Mouse (Mus musculus): ENCODE data around the gene Arhgap27. TPM values are rescaled to one million over a fixed set of nuclear protein-coding genes. Genes with fewer than 3 reads are reported as not detected.

The Arhgap27 gene
- total and polyA plus RNA-seq, 3 experiments: 11.8 to 30.9 (median 26.1) TPM

- no peaks in the 10 kb centered on the region for H3K9me3 ChIP-seq (replicated peaks; ENCODE audit: low read length)
- H3K4me3 ChIP-seq (replicated peaks in 1 of 3; ENCODE audit: low read depth in 2 of 3, low read length in 2 of 3, poor library complexity in 1 of 3): no peak overlapping the region
- DNase-seq (ENCODE audit: extremely low read depth): peak; percentile 87
- peak overlapping the region; percentile 15; the same call in 1 of the 2 replicates for H3K9ac ChIP-seq (ENCODE audit: insufficient read depth, low read depth)
- in situ Hi-C loops (cut with MboI; ENCODE audit: low pct_ligation_motif_present, low pct_unique_long_range_greater_than_20kb, low sequenced_read_pairs) (no loop called here), dilution Hi-C loops (cut with MboI; ENCODE audit: extremely low pct_ligation_motif_present, extremely low pct_unique_long_range_greater_than_20kb, low sequenced_read_pairs) (no loop called here)
- H3K4me2 ChIP-seq (ENCODE audit: insufficient read depth, low read depth, poor library complexity, severe bottlenecking): peak overlapping the region; percentile 59
- TF ChIP-seq HCFC1 (IDR thresholded peaks at IDR 0.05; ENCODE audit: low read depth, low read length) (peak; percentile 52), USF1 (IDR thresholded peaks at IDR 0.05; ENCODE audit: low read depth, low read length) (no peak), TBP (conservative IDR thresholded peaks at IDR 0.05; ENCODE audit: low read depth, low read length) (0 out of 2 replicates have a peak, but pooled peaks have one; percentile 35), MYC (IDR thresholded peaks at IDR 0.05; ENCODE audit: low read depth, low read length) (peak; percentile 88), TCF12 (IDR thresholded peaks at IDR 0.05; ENCODE audit: low read depth, low read length) (peak; percentile 56), E2F4 (IDR thresholded peaks at IDR 0.05; ENCODE audit: insufficient replicate concordance, low read depth, low read length) (peak; percentile 70; the same call in 1 of the 2 replicates), CHD2 (IDR thresholded peaks at IDR 0.05; ENCODE audit: low read length) (peak; percentile 93), JUND (conservative IDR thresholded peaks at IDR 0.05; ENCODE audit: low read depth, low read length) (peak; percentile 66), UBTF (IDR thresholded peaks at IDR 0.05; ENCODE audit: low read depth, low read length) (no peak), POLR2A (IDR thresholded peaks at IDR 0.05; ENCODE audit: low read depth, low read length) (peak; percentile 37; the same call in 1 of the 2 replicates), MAZ (IDR thresholded peaks at IDR 0.05; ENCODE audit: low read depth, low read length) (0 out of 2 replicates have a peak, but pooled peaks have one; percentile 5), MAFK (IDR thresholded peaks at IDR 0.05; ENCODE audit: insufficient replicate concordance, low read length) (peak; percentile 44; the same call in 1 of the 2 replicates), MAX (IDR thresholded peaks at IDR 0.05; ENCODE audit: low read length) (peak; percentile 88), POLR2AphosphoS2 (IDR thresholded peaks at IDR 0.05; ENCODE audit: low read depth, low read length) (no peak), ZKSCAN1 (IDR thresholded peaks at IDR 0.05; ENCODE audit: borderline replicate concordance, low read depth, low read length) (no peak), MXI1 (IDR thresholded peaks at IDR 0.05; ENCODE audit: low read depth, low read length) (peak; percentile 58; the same call in 1 of the 2 replicates), NRF1 (IDR thresholded peaks at IDR 0.05; ENCODE audit: low read depth, low read length) (0 out of 2 replicates have a peak, but pooled peaks have one; percentile 22), CTCF (conservative IDR thresholded peaks at IDR 0.05 in 1 of 2, IDR thresholded peaks at IDR 0.05 in 1 of 2; ENCODE audit: low read depth in 2 of 2, low read length in 2 of 2) (peak in 1 of 2 experiments; percentile 43; a peak in 2 of 4 replicates), ELF1 (IDR thresholded peaks at IDR 0.05; ENCODE audit: low read depth, low read length) (peak; percentile 86), EP300 (IDR thresholded peaks at IDR 0.05; ENCODE audit: low read length) (peak; percentile 83), RAD21 (IDR thresholded peaks at IDR 0.05; ENCODE audit: low read depth, low read length) (no peak; the same call in 1 of the 2 replicates), JUN (IDR thresholded peaks at IDR 0.05; ENCODE audit: insufficient read depth, low read depth, low read length) (peak; percentile 78), MEF2A (IDR thresholded peaks at IDR 0.05; ENCODE audit: borderline replicate concordance, low read depth, low read length) (peak; percentile 70; the same call in 1 of the 2 replicates), ZC3H11A (IDR thresholded peaks at IDR 0.05; ENCODE audit: low read depth, low read length) (no peak), ETS1 (conservative IDR thresholded peaks at IDR 0.05; ENCODE audit: low read depth, low read length) (peak; percentile 54; the same call in 1 of the 2 replicates), BHLHE40 (IDR thresholded peaks at IDR 0.05; ENCODE audit: low read depth, low read length) (peak; percentile 76), ZMIZ1 (IDR thresholded peaks at IDR 0.05; ENCODE audit: low read depth, low read length) (no peak), SIN3A (IDR thresholded peaks at IDR 0.05; ENCODE audit: low read length) (peak; percentile 65; the same call in 1 of the 2 replicates), RCOR1 (conservative IDR thresholded peaks at IDR 0.05; ENCODE audit: low read depth, low read length) (no peak), PAX5 (IDR thresholded peaks at IDR 0.05; ENCODE audit: low read length) (no peak), GABPA (IDR thresholded peaks at IDR 0.05; ENCODE audit: insufficient replicate concordance, low read depth, low read length) (no peak), ZNF384 (IDR thresholded peaks at IDR 0.05; ENCODE audit: low read depth, low read length) (peak; percentile 86), KAT2A (IDR thresholded peaks at IDR 0.05; ENCODE audit: insufficient replicate concordance, low read length) (no peak), IRF4 (IDR thresholded peaks at IDR 0.05; ENCODE audit: low read depth, low read length) (peak; percentile 75; the same call in 1 of the 2 replicates), NELFE (IDR thresholded peaks at IDR 0.05; ENCODE audit: low read depth, low read length) (peak; percentile 52), CHD1 (IDR thresholded peaks at IDR 0.05; ENCODE audit: low read depth, low read length) (0 out of 2 replicates have a peak, but pooled peaks have one; percentile 60), SMC3 (IDR thresholded peaks at IDR 0.05; ENCODE audit: low read depth, low read length) (no peak)
- H3K27ac ChIP-seq (ENCODE audit: insufficient read depth, low read depth): 0 out of 2 replicates have a peak overlapping the region, but pooled peaks have one; percentile 1
- no peaks in the 10 kb centered on the region for H3K36me3 ChIP-seq (replicated peaks in 1 of 2; ENCODE audit: control insufficient read depth in 1 of 2, insufficient read depth in 1 of 2, low read length in 1 of 2)
- H3K4me1 ChIP-seq (ENCODE audit: control insufficient read depth in 1 of 2, insufficient read depth in 2 of 2): peaks cover 22 to 51% of the 10 kb centered on the region in 2 experiments
- H3K79me2 ChIP-seq (replicated peaks; ENCODE audit: control insufficient read depth, extremely low read depth, insufficient read depth, poor library complexity, severe bottlenecking): no peaks in the 10 kb centered on the region
- H3K27me3 ChIP-seq (replicated peaks): no peaks in the 10 kb centered on the region
Measured at GRCm38 (mm10) chr11:103309956-103310574, 53.4 kb downstream of the Arhgap27 start.
